Mouse (Mus musculus): ENCODE results near the gene Irf7. TPM values are rescaled to one million over a fixed set of nuclear protein-coding genes. Genes with fewer than 3 reads are reported as not detected.
A peak's percentile ranks its signal among the peaks of the same experiment; 100 is the strongest.

Gene Irf7
- polyA plus RNA-seq, 1 experiment, result 0.35 TPM

DNA sequence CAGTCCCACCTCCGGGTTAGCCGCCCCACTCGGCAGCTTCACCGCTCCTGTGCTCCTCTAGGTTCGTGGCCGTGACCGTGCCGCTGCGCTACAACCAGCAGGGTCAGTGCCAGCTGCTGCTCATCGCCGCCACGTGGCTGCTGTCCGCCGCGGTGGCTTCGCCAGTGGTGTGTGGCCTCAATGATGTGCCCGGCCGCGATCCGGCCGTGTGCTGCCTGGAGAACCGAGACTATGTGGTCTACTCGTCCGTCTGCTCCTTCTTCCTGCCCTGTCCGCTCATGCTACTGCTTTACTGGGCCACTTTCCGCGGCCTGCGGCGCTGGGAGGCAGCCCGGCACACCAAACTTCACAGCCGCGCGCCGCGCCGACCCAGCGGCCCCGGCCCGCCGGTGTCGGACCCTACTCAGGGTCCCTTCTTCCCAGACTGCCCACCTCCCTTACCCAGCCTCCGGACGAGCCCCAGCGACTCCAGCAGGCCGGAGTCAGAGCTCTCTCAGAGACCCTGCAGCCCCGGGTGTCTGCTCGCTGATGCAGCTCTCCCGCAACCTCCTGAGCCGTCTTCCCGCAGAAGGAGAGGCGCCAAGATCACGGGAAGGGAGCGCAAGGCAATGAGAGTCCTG lies 27.7 kb upstream of the Irf7 start:
- H3K79me2 ChIP-seq (ENCODE audit: control insufficient read depth, insufficient read depth), result no peaks in the 10 kb centered on the region
- H3K79me3 ChIP-seq (ENCODE audit: low read depth), result no peaks in the 10 kb centered on the region
- peaks cover 22% of the 10 kb centered on the region for H3K27me3 ChIP-seq (ENCODE audit: control insufficient read depth, insufficient read depth, insufficient read length)
- no peak overlapping the region for H3K4me3 ChIP-seq (ENCODE audit: insufficient read depth, poor library complexity, severe bottlenecking)
- H3ac ChIP-seq (ENCODE audit: control insufficient read depth, insufficient read length, low read depth), result no peak overlapping the region
- H3K36me3 ChIP-seq (ENCODE audit: control insufficient read depth, insufficient read depth), result no peaks in the 10 kb centered on the region
- TF ChIP-seq MAX (IDR thresholded peaks at IDR 0.05) (no peak), MYOG (IDR thresholded peaks at IDR 0.05; ENCODE audit: control insufficient read depth, extremely low read depth, insufficient read length) (no peak), CEBPB (IDR thresholded peaks at IDR 0.05; ENCODE audit: low read depth) (no peak), CTCF (IDR thresholded peaks at IDR 0.05; ENCODE audit: control insufficient read depth, insufficient read depth, insufficient read length) (no peak), MYOD1 (IDR thresholded peaks at IDR 0.05; ENCODE audit: control insufficient read depth, insufficient read length, low read depth) (no peak), USF1 (IDR thresholded peaks at IDR 0.05; ENCODE audit: low read depth) (no peak), FOSL1 (IDR thresholded peaks at IDR 0.05; ENCODE audit: insufficient read depth, low read length, poor library complexity, severe bottlenecking) (no peak)

DNA sequence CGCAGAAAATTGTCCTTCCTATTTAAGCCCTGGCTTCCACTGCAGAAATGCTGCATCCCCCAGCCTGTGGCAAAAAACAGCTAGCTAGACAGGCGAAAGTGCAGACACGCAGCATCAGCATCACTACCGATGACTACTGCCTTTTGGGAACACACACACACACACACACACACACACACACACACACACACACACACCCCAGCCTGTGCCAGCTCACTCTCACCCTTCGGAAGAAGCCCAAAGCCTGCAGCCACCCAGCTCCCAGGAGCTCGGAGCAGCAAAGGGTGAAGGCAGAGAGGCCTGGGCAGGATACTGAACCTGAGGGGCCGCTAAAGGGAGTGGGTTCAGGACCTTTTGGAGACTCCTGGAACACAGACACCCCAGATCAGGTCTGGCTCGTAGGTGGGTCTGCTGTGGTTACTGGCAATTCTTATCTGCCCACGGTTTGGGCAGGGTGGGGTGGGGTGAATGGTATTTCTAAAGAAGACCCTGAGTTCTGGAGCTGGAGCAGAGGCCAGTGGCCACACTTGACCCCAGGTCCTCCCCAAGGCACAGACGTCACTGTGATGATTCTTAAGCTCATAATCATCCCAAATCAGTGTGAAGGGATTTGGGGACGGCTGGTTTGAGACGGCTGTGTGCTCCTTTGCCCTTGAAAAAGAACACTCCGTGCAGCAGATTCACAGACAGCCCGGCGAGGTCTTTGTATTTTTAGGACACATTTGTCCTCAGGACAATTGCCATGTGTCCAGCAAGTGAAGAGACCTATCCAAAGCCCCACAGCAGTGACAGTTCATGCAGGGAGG lies 26.5 kb upstream of the Irf7 start:
- peaks cover 22% of the 10 kb centered on the region for H3K27me3 ChIP-seq (ENCODE audit: control insufficient read depth, insufficient read depth, insufficient read length)
- H3K36me3 ChIP-seq (ENCODE audit: control insufficient read depth, insufficient read depth), result no peaks in the 10 kb centered on the region
- no peak for TF ChIP-seq MAX (IDR thresholded peaks at IDR 0.05)
- TF ChIP-seq CTCF (IDR thresholded peaks at IDR 0.05; ENCODE audit: control insufficient read depth, insufficient read depth, insufficient read length), result no peak
- TF ChIP-seq MYOG (IDR thresholded peaks at IDR 0.05; ENCODE audit: control insufficient read depth, extremely low read depth, insufficient read length), result no peak
- no peak for TF ChIP-seq FOSL1 (IDR thresholded peaks at IDR 0.05; ENCODE audit: insufficient read depth, low read length, poor library complexity, severe bottlenecking)
- TF ChIP-seq CEBPB (IDR thresholded peaks at IDR 0.05; ENCODE audit: low read depth), result no peak
- TF ChIP-seq USF1 (IDR thresholded peaks at IDR 0.05; ENCODE audit: low read depth), result no peak
- H3K4me3 ChIP-seq (ENCODE audit: insufficient read depth, poor library complexity, severe bottlenecking), result no peak overlapping the region
- H3K79me2 ChIP-seq (ENCODE audit: control insufficient read depth, insufficient read depth), result no peaks in the 10 kb centered on the region
- H3K79me3 ChIP-seq (ENCODE audit: low read depth), result no peaks in the 10 kb centered on the region
- no peak overlapping the region for H3ac ChIP-seq (ENCODE audit: control insufficient read depth, insufficient read length, low read depth)

DNA sequence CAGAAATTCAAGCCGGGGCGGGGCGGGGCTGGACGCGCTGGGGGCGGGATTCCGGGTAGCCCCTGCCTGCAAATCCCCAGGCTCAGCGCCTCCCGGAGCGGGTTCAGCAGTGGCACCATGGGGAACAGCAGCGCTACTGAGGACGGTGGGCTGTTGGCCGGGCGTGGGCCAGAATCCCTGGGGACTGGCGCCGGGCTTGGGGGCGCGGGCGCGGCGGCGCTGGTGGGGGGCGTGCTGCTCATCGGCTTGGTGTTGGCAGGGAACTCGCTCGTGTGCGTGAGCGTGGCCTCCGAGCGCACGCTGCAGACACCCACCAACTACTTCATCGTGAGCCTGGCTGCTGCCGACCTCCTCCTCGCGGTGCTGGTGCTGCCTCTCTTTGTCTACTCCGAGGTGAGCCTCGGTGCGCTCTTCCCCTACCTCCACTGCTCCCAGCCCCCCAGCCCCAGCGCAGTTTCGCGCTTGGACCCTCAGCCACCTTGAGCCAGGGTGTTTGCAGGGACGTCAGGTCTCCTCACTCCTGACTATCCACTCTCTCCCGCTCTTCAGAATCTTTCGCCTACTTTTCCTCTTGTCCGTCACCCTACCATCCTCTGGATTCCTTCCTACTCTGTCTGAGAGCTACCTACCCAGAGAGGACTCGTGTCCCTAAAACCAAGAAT lies 25.8 kb upstream of the Irf7 start, which contains the start of gene Drd4:
Gene Drd4, plus strand, starts transcription at position 86 of the 662 bp plus-strand sequence.
- peaks cover 22% of the 10 kb centered on the region for H3K27me3 ChIP-seq (ENCODE audit: control insufficient read depth, insufficient read depth, insufficient read length)
- H3ac ChIP-seq (ENCODE audit: control insufficient read depth, insufficient read length, low read depth), result peak within 1 kb of the TSS; percentile 3
- no peak within 1 kb of the TSS for H3K4me3 ChIP-seq (ENCODE audit: insufficient read depth, poor library complexity, severe bottlenecking)
- no peaks in the 10 kb centered on the region for H3K79me3 ChIP-seq (ENCODE audit: low read depth)
- no peaks in the 10 kb centered on the region for H3K79me2 ChIP-seq (ENCODE audit: control insufficient read depth, insufficient read depth)
- H3K36me3 ChIP-seq (ENCODE audit: control insufficient read depth, insufficient read depth), result no peaks in the 10 kb centered on the region
- no peak for TF ChIP-seq MYOD1 (IDR thresholded peaks at IDR 0.05; ENCODE audit: control insufficient read depth, insufficient read length, low read depth)
- no peak for TF ChIP-seq CTCF (IDR thresholded peaks at IDR 0.05; ENCODE audit: control insufficient read depth, insufficient read depth, insufficient read length)

- Histone ChIP-seq H3K27me3 (ENCODE audit: control insufficient read depth, insufficient read depth, insufficient read length) (peaks cover 7% of the 10 kb centered on the region), H3K79me3 (ENCODE audit: low read depth) (no peaks in the 10 kb centered on the region), H3K36me3 (ENCODE audit: control insufficient read depth, insufficient read depth) (no peaks in the 10 kb centered on the region), H3ac (ENCODE audit: control insufficient read depth, insufficient read length, low read depth) (no peak overlapping the region), H3K79me2 (ENCODE audit: control insufficient read depth, insufficient read depth) (no peaks in the 10 kb centered on the region), H3K4me3 (ENCODE audit: insufficient read depth, poor library complexity, severe bottlenecking) (no peak overlapping the region)
- TF ChIP-seq FOSL1 (IDR thresholded peaks at IDR 0.05; ENCODE audit: insufficient read depth, low read length, poor library complexity, severe bottlenecking), result no peak
- TF ChIP-seq CTCF (IDR thresholded peaks at IDR 0.05; ENCODE audit: control insufficient read depth, insufficient read depth, insufficient read length), result no peak
- TF ChIP-seq CEBPB (IDR thresholded peaks at IDR 0.05; ENCODE audit: low read depth), result no peak
- TF ChIP-seq MYOD1 (IDR thresholded peaks at IDR 0.05; ENCODE audit: control insufficient read depth, insufficient read length, low read depth), result no peak
- no peak for TF ChIP-seq MYOG (IDR thresholded peaks at IDR 0.05; ENCODE audit: control insufficient read depth, extremely low read depth, insufficient read length)
- TF ChIP-seq USF1 (IDR thresholded peaks at IDR 0.05; ENCODE audit: low read depth), result no peak
These were observed 21.8 kb upstream of the Irf7 start for GRCm38 (mm10) chr7:141288042-141288441.

- no peaks in the 10 kb centered on the region for H3K79me2 ChIP-seq (ENCODE audit: control insufficient read depth, insufficient read depth)
- TF ChIP-seq MYOG (IDR thresholded peaks at IDR 0.05; ENCODE audit: control insufficient read depth, extremely low read depth, insufficient read length), result no peak
- TF ChIP-seq CTCF (IDR thresholded peaks at IDR 0.05; ENCODE audit: control insufficient read depth, insufficient read depth, insufficient read length), result no peak
- TF ChIP-seq USF1 (IDR thresholded peaks at IDR 0.05; ENCODE audit: low read depth), result no peak
- no peak for TF ChIP-seq MYOD1 (IDR thresholded peaks at IDR 0.05; ENCODE audit: control insufficient read depth, insufficient read length, low read depth)
- no peak for TF ChIP-seq FOSL1 (IDR thresholded peaks at IDR 0.05; ENCODE audit: insufficient read depth, low read length, poor library complexity, severe bottlenecking)
- H3K4me3 ChIP-seq (ENCODE audit: insufficient read depth, poor library complexity, severe bottlenecking), result no peak overlapping the region
- no peak overlapping the region for H3ac ChIP-seq (ENCODE audit: control insufficient read depth, insufficient read length, low read depth)
- no peaks in the 10 kb centered on the region for H3K36me3 ChIP-seq (ENCODE audit: control insufficient read depth, insufficient read depth)
- H3K27me3 ChIP-seq (ENCODE audit: control insufficient read depth, insufficient read depth, insufficient read length), result no peaks in the 10 kb centered on the region
- H3K79me3 ChIP-seq (ENCODE audit: low read depth), result no peaks in the 10 kb centered on the region
These were observed 16.5 kb upstream of the Irf7 start for GRCm38 (mm10) chr7:141282756-141283155.
